Mouse (Mus musculus): ENCODE measurements around the gene Plod3. TPM values are rescaled to one million over a fixed set of nuclear protein-coding genes. Genes with fewer than 3 reads are reported as not detected.

Gene Plod3
- polyA plus RNA-seq, 1 experiment from 2014 or later, result 36.4 TPM

MicroRNAs encoded within 50 kb of the gene (microRNA counts, 519-probe panel; counts per million panel counts)
- microRNA mmu-miR-702, result not detected

Small RNA genes within 50 kb of the gene (microRNA-seq; reads per million reads assigned to microRNA genes)
- gene Mir702, result 177 reads per million, percentile 56 among the genes with 10 or more reads in this experiment

Other genes starting within 250 kb of the Plod3 start
- gene Col26a1, start 103.8 kb upstream of the Plod3 start, polyA plus RNA-seq (2016; fragmentation: Nextera tagmentation; extraction: Ambion mirVana), result 33.7 and 42.6 TPM in 2 replicates
- 107 and 115 TPM in 2 replicates for gene Ift22, start 78.9 kb upstream of the Plod3 start, polyA plus RNA-seq (2016; fragmentation: Nextera tagmentation; extraction: Ambion mirVana)
- 287 and 302 TPM in 2 replicates for gene Fis1, start 33.7 kb upstream of the Plod3 start, polyA plus RNA-seq (2016; fragmentation: Nextera tagmentation; extraction: Ambion mirVana)
- 0.27 and 0.50 TPM in 2 replicates for gene Cldn15, start 20.4 kb upstream of the Plod3 start, polyA plus RNA-seq (2016; fragmentation: Nextera tagmentation; extraction: Ambion mirVana)
- gene Znhit1, start 1.0 kb downstream of the Plod3 start, polyA plus RNA-seq (2016; fragmentation: Nextera tagmentation; extraction: Ambion mirVana), result 97.9 and 102 TPM in 2 replicates
- 0.68 and 0.92 TPM in 2 replicates for gene Vgf, start 39.4 kb downstream of the Plod3 start, polyA plus RNA-seq (2016; fragmentation: Nextera tagmentation; extraction: Ambion mirVana)
- gene Ap1s1, start 59.1 kb downstream of the Plod3 start, polyA plus RNA-seq (2016; fragmentation: Nextera tagmentation; extraction: Ambion mirVana), result 209 and 221 TPM in 2 replicates
- gene Serpine1, start 85.2 kb downstream of the Plod3 start, polyA plus RNA-seq (2016; fragmentation: Nextera tagmentation; extraction: Ambion mirVana), result 0.11 and 0.35 TPM in 2 replicates
- gene Trim56, start 129.2 kb downstream of the Plod3 start, polyA plus RNA-seq (2016; fragmentation: Nextera tagmentation; extraction: Ambion mirVana), result 5.6 and 6.8 TPM in 2 replicates
- gene Muc3, start 162.3 kb downstream of the Plod3 start, polyA plus RNA-seq (2016; fragmentation: Nextera tagmentation; extraction: Ambion mirVana), result not detected in 2 replicates
- gene Muc3a, start 225.4 kb downstream of the Plod3 start, polyA plus RNA-seq (2016; fragmentation: Nextera tagmentation; extraction: Ambion mirVana), result not detected in 2 replicates

Data from forebrain, embryonic 12.5 days (tissue).